Mouse (Mus musculus) limb, embryonic 11.5 days (tissue): Measurements from ENCODE around the gene Mthfd2l. TPM values are rescaled to one million over a fixed set of nuclear protein-coding genes. Genes with fewer than 3 reads are reported as not detected.

Source experiments
- ATAC-seq: fragments of 200-750 bp; cut with Nextera tagmentation; 2 replicates; pipeline ENCODE4 v1.8.0; 2017; ENCODE audit warnings: low read depth; ENCODE audit not compliant: insufficient number of reproducible peaks, low FRiP score, low TSS enrichment
- DNase-seq: peaks from one replicate; pipeline ENCODE4 v3.0.0-alpha.2; 2015; ENCODE audit warnings: low spot score
- H3K27ac ChIP-seq: fragments of 300-500 bp; sonication (generic); replicated peaks from 2 replicates; pipeline ENCODE4 v1.5.1; 2014; ENCODE audit warnings: low read depth, mild to moderate bottlenecking, low read length
- H3K27me3 ChIP-seq: fragments of 300-500 bp; sonication (generic); 2 replicates; pipeline ENCODE4 v1.6.1; 2014; ENCODE audit warnings: mild to moderate bottlenecking, low read length, mixed read lengths; ENCODE audit not compliant: control insufficient read depth, insufficient read depth
- H3K36me3 ChIP-seq: fragments of 300-500 bp; sonication (generic); 2 replicates; pipeline ENCODE4 v1.6.1; 2014; ENCODE audit warnings: mild to moderate bottlenecking, low read length, moderate library complexity, mixed read lengths; ENCODE audit not compliant: control insufficient read depth, insufficient read depth
- H3K4me1 ChIP-seq: fragments of 300-500 bp; sonication (generic); 2 replicates; pipeline ENCODE4 v1.6.1; 2014; ENCODE audit warnings: low read length, mixed read lengths; ENCODE audit not compliant: control insufficient read depth, insufficient read depth
- H3K4me2 ChIP-seq: fragments of 300-500 bp; sonication (generic); 2 replicates; pipeline ENCODE4 v1.6.1; 2014; ENCODE audit warnings: low read depth, mild to moderate bottlenecking, moderate library complexity; ENCODE audit not compliant: severe bottlenecking
- H3K4me3 ChIP-seq: fragments of 300-500 bp; sonication (generic); 2 replicates; pipeline ENCODE4 v1.5.1; 2014; ENCODE audit warnings: low read depth, low read length
- H3K9ac ChIP-seq: fragments of 300-500 bp; sonication (generic); 2 replicates; pipeline ENCODE4 v1.6.1; 2014; ENCODE audit warnings: mild to moderate bottlenecking, low read length
- H3K9me3 ChIP-seq: fragments of 300-500 bp; sonication (generic); 2 replicates; pipeline ENCODE4 v1.6.1; 2016; ENCODE audit warnings: low read length; ENCODE audit not compliant: control insufficient read depth
- WGBS: fragments of 180-500 bp; shearing (Covaris S2); extraction: QIAGEN DNeasy Blood & Tissue Kit; methylation state at CpG from one replicate; pipeline ENCODE4 v1.1.7; 2014; 5-methylcytosine and 5-hydroxymethylcytosine counted together
- polyA plus RNA-seq: library from polyadenylated mRNA; unstranded; fragments of >200 nt; fragmentation: Nextera tagmentation; extraction: Ambion mirVana; gene quantifications from 2 replicates; pipeline ENCODE4 v1.2.1, GENCODE M21; 2014

Mthfd2l gene
- polyA plus RNA-seq, 1 experiment from 2014 or later, result 67.5 TPM

DNA sequence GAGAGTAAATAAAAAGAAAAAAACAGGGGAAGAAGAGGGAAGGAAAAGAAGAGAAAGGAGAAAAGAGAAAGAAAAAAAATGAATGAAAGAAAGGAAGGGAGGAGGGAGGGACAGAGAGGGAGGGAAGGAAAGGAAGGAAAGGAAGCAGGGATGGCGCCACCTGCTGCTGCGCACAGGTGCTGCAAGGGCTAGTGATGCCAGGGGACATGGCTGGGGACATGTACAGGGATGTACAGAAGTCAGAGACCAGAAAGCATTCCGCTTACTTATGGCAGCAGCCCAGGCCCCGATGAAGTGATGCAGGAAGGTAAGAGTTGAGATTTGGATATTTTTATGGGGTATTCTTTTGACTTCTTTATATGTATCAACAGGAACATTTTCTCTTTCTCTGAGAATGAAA is 33.4 kb downstream of the Mthfd2l start:
- no peak for ATAC-seq
- H3K27me3 ChIP-seq, result no peaks in the 10 kb centered on the region
- H3K36me3 ChIP-seq, result peaks cover 2% of the 10 kb centered on the region; the same call in 1 of the 2 replicates
- no peak overlapping the region for H3K9ac ChIP-seq
- WGBS, result 63% methylated on average over 4 of the region's 4 CpGs
- no peaks in the 10 kb centered on the region for H3K4me1 ChIP-seq
- peak; percentile 38 for DNase-seq
- H3K4me2 ChIP-seq, result no peak overlapping the region
- H3K4me3 ChIP-seq, result no peak overlapping the region
- H3K9me3 ChIP-seq, result no peaks in the 10 kb centered on the region
- no peak overlapping the region for H3K27ac ChIP-seq

- no peak overlapping the region for H3K4me2 ChIP-seq
Measured at GRCm38 (mm10) chr5:90964764-90965163, 33.8 kb downstream of the Mthfd2l start.

DNA sequence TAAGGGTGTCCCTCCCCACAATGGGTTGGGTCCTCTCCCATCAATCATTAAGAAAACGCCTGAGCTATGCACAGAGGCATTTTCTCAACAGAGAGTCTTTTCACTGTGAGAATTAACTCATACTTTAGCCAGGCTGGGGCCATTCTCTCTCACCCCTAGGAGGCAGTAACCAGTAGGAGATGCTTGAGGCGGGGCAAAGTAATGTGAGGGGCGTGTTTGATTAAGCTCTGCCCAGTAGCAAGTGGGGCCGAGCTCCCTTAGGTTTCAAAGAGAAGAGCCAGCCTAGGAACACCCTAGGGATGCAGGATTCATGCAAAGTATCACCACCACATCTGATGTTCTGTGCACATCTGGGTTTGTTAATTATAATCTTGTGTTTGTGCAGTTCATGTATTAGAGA is 34.5 kb downstream of the Mthfd2l start:
- no peaks in the 10 kb centered on the region for H3K9me3 ChIP-seq

More at GRCm38 (mm10) chr5:90964764-90965163, 33.8 kb downstream of the Mthfd2l start:
- WGBS, result 88% methylated on average over 4 of the region's 4 CpGs
- no peak overlapping the region for H3K27ac ChIP-seq
- no peaks in the 10 kb centered on the region for H3K27me3 ChIP-seq
- no peaks in the 10 kb centered on the region for H3K9me3 ChIP-seq
- no peak overlapping the region for H3K9ac ChIP-seq
- DNase-seq (no peak), ATAC-seq (no peak)
- no peak overlapping the region for H3K4me3 ChIP-seq
- H3K36me3 ChIP-seq, result no peaks in the 10 kb centered on the region
- H3K4me1 ChIP-seq, result no peaks in the 10 kb centered on the region

DNA sequence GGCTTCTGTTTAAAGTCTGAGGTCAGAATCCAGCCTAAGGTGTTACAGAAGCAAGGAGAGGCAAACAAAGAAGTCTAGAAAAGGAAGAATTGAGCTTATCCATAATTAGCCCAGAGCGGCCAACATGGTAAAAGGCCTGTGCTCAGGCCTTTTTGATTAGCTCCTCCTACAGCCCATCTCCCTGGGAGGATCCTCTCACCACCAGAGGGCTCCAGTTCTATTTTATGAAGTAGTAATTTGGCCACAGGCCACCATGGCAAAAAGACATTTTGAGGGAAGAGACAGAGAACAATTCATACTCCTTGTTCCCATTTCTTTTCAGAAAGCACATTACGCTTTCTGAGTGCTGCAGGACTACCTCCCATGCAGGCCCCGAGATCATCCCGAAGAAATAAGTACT is 46.3 kb downstream of the Mthfd2l start:
- H3K9me3 ChIP-seq, result no peaks in the 10 kb centered on the region
- H3K36me3 ChIP-seq, result no peaks in the 10 kb centered on the region
- no peak overlapping the region for H3K27ac ChIP-seq
- peak; percentile 34 for DNase-seq
- H3K4me1 ChIP-seq, result no peaks in the 10 kb centered on the region
- no peaks in the 10 kb centered on the region for H3K27me3 ChIP-seq
- ATAC-seq, result no peak
- H3K4me2 ChIP-seq, result no peak overlapping the region
- H3K9ac ChIP-seq, result no peak overlapping the region
- WGBS, result 83% methylated on average over 4 of the region's 4 CpGs
- H3K4me3 ChIP-seq, result no peak overlapping the region

More for the DNA sequence above, 34.5 kb downstream of the Mthfd2l start:
- no peaks in the 10 kb centered on the region for H3K27me3 ChIP-seq
- WGBS, result 63% methylated on average over 4 of the region's 4 CpGs
- DNase-seq (no peak), ATAC-seq (no peak)
- no peaks in the 10 kb centered on the region for H3K4me1 ChIP-seq
- H3K4me2 ChIP-seq, result no peak overlapping the region
- H3K27ac ChIP-seq, result no peak overlapping the region
- H3K9ac ChIP-seq, result no peak overlapping the region
- H3K4me3 ChIP-seq, result no peak overlapping the region
- H3K36me3 ChIP-seq, result no peaks in the 10 kb centered on the region

DNA sequence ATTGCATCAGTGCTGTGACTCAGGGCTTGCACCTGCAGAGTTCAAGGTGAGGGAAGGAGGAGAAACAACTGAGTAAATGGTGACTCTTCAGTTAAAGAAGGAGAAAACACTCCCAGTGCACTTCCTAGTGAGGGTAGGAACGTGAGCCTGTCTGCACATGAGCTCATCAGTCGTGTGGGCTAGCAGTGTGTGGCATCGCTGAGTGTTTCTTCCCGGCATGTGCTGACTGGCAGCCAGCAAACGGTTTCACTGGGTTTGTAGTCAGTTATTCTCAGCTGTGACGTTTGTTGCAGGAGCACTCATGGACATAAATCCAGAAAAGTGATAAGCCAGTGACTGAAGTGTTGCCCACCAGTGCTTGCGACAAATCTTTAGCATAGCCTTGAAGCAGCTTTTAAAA is 49.4 kb downstream of the Mthfd2l start:
- Histone ChIP-seq H3K4me1 (no peaks in the 10 kb centered on the region), H3K4me2 (no peak overlapping the region), H3K4me3 (no peak overlapping the region), H3K9ac (no peak overlapping the region), H3K36me3 (no peaks in the 10 kb centered on the region), H3K27ac (no peak overlapping the region), H3K9me3 (no peaks in the 10 kb centered on the region), H3K27me3 (no peaks in the 10 kb centered on the region)
- 88% methylated on average over 7 of the region's 7 CpGs for WGBS
- ATAC-seq (no peak), DNase-seq (no peak)

DNA sequence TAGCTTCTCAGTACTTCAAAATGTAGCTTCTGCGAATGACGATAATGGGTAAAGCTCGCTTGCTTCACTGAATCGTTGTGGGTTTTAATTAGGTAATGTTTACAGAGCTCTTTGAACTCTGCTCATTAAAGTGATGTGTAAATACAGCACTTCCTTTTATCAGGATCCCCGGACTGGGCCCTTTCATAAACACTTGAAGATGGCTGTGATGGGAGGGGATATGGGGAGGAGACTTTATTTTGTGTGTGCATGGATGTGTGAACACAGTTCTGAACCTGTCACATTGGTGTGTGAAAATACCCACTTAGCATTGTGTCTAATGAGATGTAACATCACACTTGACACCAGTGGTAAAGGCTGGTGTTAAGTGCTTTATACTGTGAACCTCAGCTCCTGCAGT is 56.7 kb downstream of the Mthfd2l start:
- Histone ChIP-seq H3K4me1 (no peaks in the 10 kb centered on the region), H3K36me3 (no peaks in the 10 kb centered on the region), H3K27me3 (no peaks in the 10 kb centered on the region), H3K27ac (no peak overlapping the region), H3K9ac (no peak overlapping the region), H3K4me2 (no peak overlapping the region), H3K9me3 (no peaks in the 10 kb centered on the region), H3K4me3 (no peak overlapping the region)
- 50% methylated on average over 5 of the region's 5 CpGs for WGBS
- no peak for ATAC-seq
- DNase-seq, result no peak

DNA sequence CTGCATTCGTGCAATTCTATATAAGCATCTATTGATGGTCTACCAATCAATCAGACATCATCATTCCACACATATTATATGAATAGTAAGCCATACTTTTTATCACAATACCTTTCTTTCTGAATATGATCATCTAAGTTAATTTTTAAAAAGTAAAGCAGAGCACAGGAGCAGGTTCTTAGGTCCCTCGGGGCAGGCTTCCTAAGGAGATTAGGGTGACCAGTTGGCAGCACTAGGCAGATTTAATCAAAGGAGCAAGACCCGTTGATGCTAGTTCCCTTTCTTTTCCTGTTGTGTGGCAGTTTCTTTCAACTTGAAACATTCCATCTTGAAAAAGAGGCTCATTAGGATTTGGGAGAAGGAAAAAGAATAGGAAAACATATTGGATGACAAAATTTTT is 57.2 kb downstream of the Mthfd2l start:
- Histone ChIP-seq H3K36me3 (no peaks in the 10 kb centered on the region), H3K27me3 (no peaks in the 10 kb centered on the region), H3K27ac (no peak overlapping the region), H3K4me3 (no peak overlapping the region), H3K9ac (no peak overlapping the region), H3K4me1 (no peaks in the 10 kb centered on the region), H3K9me3 (no peaks in the 10 kb centered on the region), H3K4me2 (no peak overlapping the region)
- ATAC-seq (no peak), DNase-seq (no peak)
- 79% methylated on average over 3 of the region's 3 CpGs for WGBS

DNA sequence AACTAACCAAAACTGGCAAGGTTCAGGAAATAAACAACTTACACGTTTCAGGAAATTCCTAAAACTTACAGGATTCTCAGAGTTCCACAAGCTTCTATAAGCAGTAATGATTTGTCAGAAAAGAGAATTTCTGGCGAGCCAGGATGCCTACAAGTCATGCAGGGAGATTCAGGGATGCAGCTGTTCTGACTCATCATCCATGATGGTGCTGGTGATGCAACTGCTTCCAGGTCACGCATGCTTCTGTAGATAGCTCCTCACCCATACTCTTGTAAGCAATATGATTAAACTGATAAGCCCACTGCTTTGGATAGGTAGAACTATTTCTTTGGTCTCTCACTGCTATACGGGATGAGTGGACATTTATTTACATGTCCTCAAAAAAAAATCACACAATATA is 57.7 kb downstream of the Mthfd2l start:
- no peaks in the 10 kb centered on the region for H3K4me1 ChIP-seq
- ATAC-seq, result no peak
- H3K36me3 ChIP-seq, result no peaks in the 10 kb centered on the region
- no peak overlapping the region for H3K27ac ChIP-seq
- no peak overlapping the region for H3K9ac ChIP-seq
- H3K4me3 ChIP-seq, result no peak overlapping the region
- H3K4me2 ChIP-seq, result no peak overlapping the region
- no peak for DNase-seq
- H3K9me3 ChIP-seq, result no peaks in the 10 kb centered on the region
- H3K27me3 ChIP-seq, result no peaks in the 10 kb centered on the region
- WGBS, result 93% methylated on average over 4 of the region's 4 CpGs

DNA sequence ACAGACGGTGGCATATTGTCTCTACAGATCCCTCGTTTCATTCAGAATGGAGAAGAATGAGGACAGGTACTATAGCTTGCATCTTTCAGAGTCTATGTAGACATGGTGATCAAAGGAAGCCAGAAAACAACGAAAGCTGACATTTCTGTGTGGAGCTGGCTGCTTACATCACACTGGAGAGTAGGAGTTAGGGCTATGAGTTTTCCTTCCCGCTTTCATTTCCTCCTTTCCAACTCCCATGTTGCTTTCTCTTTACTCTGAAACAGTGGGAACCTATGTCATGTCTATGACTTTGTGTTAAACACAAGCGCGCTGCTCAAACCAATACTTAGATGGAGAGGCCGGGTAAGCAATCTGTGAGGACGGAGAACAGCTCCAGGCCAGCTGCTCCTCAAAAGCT is 69.0 kb downstream of the Mthfd2l start:
- no peaks in the 10 kb centered on the region for H3K36me3 ChIP-seq
- no peak overlapping the region for H3K9ac ChIP-seq
- no peak for DNase-seq
- H3K4me2 ChIP-seq, result no peak overlapping the region
- no peaks in the 10 kb centered on the region for H3K27me3 ChIP-seq
- H3K9me3 ChIP-seq, result no peaks in the 10 kb centered on the region
- ATAC-seq, result no peak
- no peak overlapping the region for H3K4me3 ChIP-seq
- no peak overlapping the region for H3K27ac ChIP-seq
- no peaks in the 10 kb centered on the region for H3K4me1 ChIP-seq
- 94% methylated on average over 8 of the region's 8 CpGs for WGBS
